Mouse (Mus musculus) C2C12 (cell line): ENCODE data around the gene Stk11ip. TPM values are rescaled to one million over a fixed set of nuclear protein-coding genes. Genes with fewer than 3 reads are reported as not detected.

Experiments
- H3K27me3 ChIP-seq: one replicate; pipeline ENCODE4 v1.6.1; 2011; ENCODE audit not compliant: control insufficient read depth, insufficient read depth, insufficient read length
- H3K36me3 ChIP-seq: one replicate; pipeline ENCODE4 v1.6.1; 2011; ENCODE audit not compliant: control insufficient read depth, insufficient read depth
- H3K4me3 ChIP-seq: one replicate; pipeline ENCODE4 v1.5.1; 2011; ENCODE audit warnings: mild to moderate bottlenecking, control low read depth; ENCODE audit not compliant: poor library complexity, insufficient read depth, severe bottlenecking
- H3K79me2 ChIP-seq: one replicate; pipeline ENCODE4 v1.6.1; 2011; ENCODE audit not compliant: control insufficient read depth, insufficient read depth
- H3K79me3 ChIP-seq: one replicate; pipeline ENCODE4 v1.6.1; 2011; ENCODE audit warnings: low read depth, control low read depth
- H3ac ChIP-seq: one replicate; pipeline ENCODE3; 2011; ENCODE audit warnings: low read depth; ENCODE audit not compliant: control insufficient read depth, insufficient read length
- CEBPB ChIP-seq: IDR thresholded peaks from one replicate; pipeline ENCODE4 v1.6.1; 2011; ENCODE audit warnings: low read depth, mild to moderate bottlenecking, control low read depth, moderate library complexity
- CTCF ChIP-seq: IDR thresholded peaks from one replicate; pipeline ENCODE4 v1.5.1; 2011; ENCODE audit not compliant: control insufficient read depth, insufficient read depth, insufficient read length
- FOSL1 ChIP-seq: IDR thresholded peaks from one replicate; pipeline ENCODE4 v1.8.0; 2011; ENCODE audit warnings: mild to moderate bottlenecking, low read length; ENCODE audit not compliant: poor library complexity, insufficient read depth, severe bottlenecking
- MAX ChIP-seq: IDR thresholded peaks from one replicate; pipeline ENCODE4 v1.6.1; 2011; ENCODE audit warnings: mild to moderate bottlenecking, control low read depth
- MYOD1 ChIP-seq: IDR thresholded peaks from one replicate; pipeline ENCODE4 v1.6.1; 2011; ENCODE audit warnings: low read depth; ENCODE audit not compliant: control insufficient read depth, insufficient read length
- MYOG ChIP-seq: IDR thresholded peaks from one replicate; pipeline ENCODE4 v1.6.1; 2011; ENCODE audit not compliant: control insufficient read depth, insufficient read length; ENCODE audit errors: extremely low read depth
- USF1 ChIP-seq: IDR thresholded peaks from one replicate; pipeline ENCODE4 v1.6.1; 2011; ENCODE audit warnings: low read depth, mild to moderate bottlenecking, control low read depth, moderate library complexity
- polyA plus RNA-seq: library from polyadenylated mRNA; unstranded; fragments of >200 nt; fragmentation: generic; extraction: Trizol; gene quantifications from one replicate; pipeline ENCODE4 v1.2.1, GENCODE M21; 2012; ENCODE audit warnings: missing spikeins

Gene Stk11ip
- polyA plus RNA-seq, 1 experiment: 7.4 TPM

GRCm38 (mm10) chr1:75478916-75479634 lies 42.3 kb upstream of the Stk11ip start, which contains the start of the genes Chpf and Tmem198:
Chpf (minus strand) TSS chr1:75479307.
Tmem198 (plus strand) TSS chr1:75479532.
- peaks cover 21% of the 10 kb centered on the region for H3K36me3 ChIP-seq
- H3K4me3 ChIP-seq: peak within 1 kb of the TSS; percentile 55
- H3K79me2 ChIP-seq: peaks cover 24% of the 10 kb centered on the region
- H3K79me3 ChIP-seq: no peaks in the 10 kb centered on the region
- TF ChIP-seq CEBPB (no peak), MAX (peak; percentile 17)
- no peaks in the 10 kb centered on the region for H3K27me3 ChIP-seq
- peak within 1 kb of the TSS; percentile 80 for H3ac ChIP-seq

- Histone ChIP-seq H3K27me3 (no peaks in the 10 kb centered on the region), H3K36me3 (peaks cover 19% of the 10 kb centered on the region), H3ac (peak overlapping the region; percentile 36), H3K79me3 (no peaks in the 10 kb centered on the region), H3K79me2 (peaks cover 24% of the 10 kb centered on the region), H3K4me3 (peak overlapping the region; percentile 55)
- no peak for TF ChIP-seq CTCF
These were observed 41.7 kb upstream of the Stk11ip start for GRCm38 (mm10) chr1:75479635-75479989.

GRCm38 (mm10) chr1:75480036-75480435 lies 41.3 kb upstream of the Stk11ip start:
- Histone ChIP-seq H3K36me3 (peaks cover 15% of the 10 kb centered on the region), H3K79me2 (peaks cover 24% of the 10 kb centered on the region), H3ac (no peak overlapping the region), H3K79me3 (no peaks in the 10 kb centered on the region), H3K27me3 (no peaks in the 10 kb centered on the region), H3K4me3 (no peak overlapping the region)
- TF ChIP-seq MAX: no peak
- no peak for TF ChIP-seq USF1
- no peak for TF ChIP-seq MYOG
- no peak for TF ChIP-seq MYOD1
- no peak for TF ChIP-seq CEBPB
- no peak for TF ChIP-seq FOSL1
- no peak for TF ChIP-seq CTCF

GRCm38 (mm10) chr1:75480735-75481134 lies 40.6 kb upstream of the Stk11ip start:
- TF ChIP-seq MYOD1 (no peak), FOSL1 (no peak), CEBPB (no peak), MYOG (no peak), MAX (no peak), CTCF (no peak), USF1 (no peak)
- Histone ChIP-seq H3K4me3 (no peak overlapping the region), H3K36me3 (peaks cover 9% of the 10 kb centered on the region), H3K79me3 (no peaks in the 10 kb centered on the region), H3ac (no peak overlapping the region), H3K27me3 (no peaks in the 10 kb centered on the region), H3K79me2 (peaks cover 23% of the 10 kb centered on the region)

- Histone ChIP-seq H3K36me3 (no peaks in the 10 kb centered on the region), H3K79me2 (no peaks in the 10 kb centered on the region), H3K79me3 (no peaks in the 10 kb centered on the region), H3K27me3 (no peaks in the 10 kb centered on the region), H3ac (no peak overlapping the region), H3K4me3 (no peak overlapping the region)
- TF ChIP-seq CTCF: no peak
- TF ChIP-seq MYOG: no peak
- TF ChIP-seq CEBPB: no peak
- TF ChIP-seq USF1: no peak
- TF ChIP-seq MYOD1: no peak
- no peak for TF ChIP-seq MAX
- no peak for TF ChIP-seq FOSL1
These were observed 34.8 kb upstream of the Stk11ip start for GRCm38 (mm10) chr1:75486561-75486960.

GRCm38 (mm10) chr1:75487040-75487404 lies 34.3 kb upstream of the Stk11ip start:
- H3K79me2 ChIP-seq: no peaks in the 10 kb centered on the region
- no peaks in the 10 kb centered on the region for H3K36me3 ChIP-seq
- no peaks in the 10 kb centered on the region for H3K79me3 ChIP-seq
- H3ac ChIP-seq: peak overlapping the region; percentile 25
- no peak overlapping the region for H3K4me3 ChIP-seq
- TF ChIP-seq CEBPB: no peak
- no peak for TF ChIP-seq CTCF
- TF ChIP-seq USF1: no peak
- no peak for TF ChIP-seq MYOD1
- no peak for TF ChIP-seq MAX
- no peak for TF ChIP-seq MYOG
- TF ChIP-seq FOSL1: no peak
- H3K27me3 ChIP-seq: no peaks in the 10 kb centered on the region
